In genomic region chr12:72365231-72366103, GRCm38 (mm10) we compare ENCODE assay signal across 16 mouse cellular contexts. TPM values are rescaled to one million over a fixed set of nuclear protein-coding genes. Genes with fewer than 3 reads are reported as not detected.
DNase-seq lines count a peak whose midpoint lies in the region; ATAC-seq lines count a peak whose summit lies in the region.
"Had no signal": no experiment of that assay in that cellular context is flagged by ENCODE, and none has a peak within 500 bp of the region (broad histone marks: within the 10 kb centered on the region; RNA-seq: fewer than 3 reads in every experiment).

No protein-coding gene starts in this region.

- no peak overlapping the region for H3K4me3 ChIP-seq in forebrain, embryonic 12.5 days (replicated peaks)
- H3K4me3 ChIP-seq in hindbrain, embryonic 15.5 days: no peak overlapping the region
- H3K4me3 ChIP-seq: layer of hippocampus, adult 2 months had no signal

- H3K27me3 ChIP-seq in forebrain, embryonic 12.5 days: no peaks in the 10 kb centered on the region
- no peaks in the 10 kb centered on the region for H3K27me3 ChIP-seq in hindbrain, embryonic 15.5 days

- no peak overlapping the region for H3K9ac ChIP-seq in forebrain, embryonic 12.5 days
- H3K9ac ChIP-seq in hindbrain, embryonic 15.5 days: no peak overlapping the region
- H3K9ac ChIP-seq: liver, postnatal 0 days had no signal

- 42% methylated on average over 12 of the region's 12 CpGs for WGBS in forebrain, embryonic 12.5 days
- WGBS in hindbrain, embryonic 15.5 days: 24% methylated on average over 12 of the region's 12 CpGs

- H3K9me3 ChIP-seq in forebrain, embryonic 12.5 days: no peaks in the 10 kb centered on the region
- no peaks in the 10 kb centered on the region for H3K9me3 ChIP-seq in hindbrain, embryonic 15.5 days

- peak overlapping the region; percentile 57 for H3K27ac ChIP-seq in forebrain, embryonic 12.5 days
- H3K27ac ChIP-seq in hindbrain, embryonic 15.5 days (replicated peaks): peak overlapping the region; percentile 77
- H3K27ac ChIP-seq: layer of hippocampus, adult 2 months had no signal

- peaks cover 21% of the 10 kb centered on the region for H3K4me1 ChIP-seq in forebrain, embryonic 12.5 days
- peaks cover 56% of the 10 kb centered on the region for H3K4me1 ChIP-seq in hindbrain, embryonic 15.5 days (replicated peaks)

- H3K36me3 ChIP-seq in forebrain, embryonic 12.5 days (replicated peaks): no peaks in the 10 kb centered on the region
- no peaks in the 10 kb centered on the region for H3K36me3 ChIP-seq in hindbrain, embryonic 15.5 days

- no peak overlapping the region for H3K4me2 ChIP-seq in forebrain, embryonic 12.5 days
- H3K4me2 ChIP-seq in hindbrain, embryonic 15.5 days: no peak overlapping the region

- DNase-seq in frontal cortex, postnatal 14 days (ENCODE audit: low spot score in 2 of 2): no peak
- peak; percentile 29 for DNase-seq in neural tube, embryonic 10.5 days (ENCODE audit: extremely low spot score, low spot score)
- DNase-seq in gastrocnemius, postnatal 10 days: no peak
- no peak for DNase-seq in left cerebral cortex, adult 8-10 months (ENCODE audit: low spot score in 2 of 2)
- DNase-seq in thymus, postnatal 14 days: no peak
- DNase-seq: cerebellum, postnatal 14 days; heart, postnatal 14 days; kidney, adult 8-10 months; liver, postnatal 0 days had no signal

- ATAC-seq in frontal cortex, adult (ENCODE audit: low TSS enrichment): peak; percentile 53; the same call in 1 of the 2 replicates
- peak; percentile 33; the same call in 1 of the 2 replicates for ATAC-seq in forebrain, embryonic 12.5 days (ENCODE audit: low FRiP score)
- peak; percentile 68 for ATAC-seq in hindbrain, embryonic 15.5 days (ENCODE audit: low FRiP score, low read depth)
- ATAC-seq: activated CD4-positive, CD25-positive, alpha-beta regulatory T cell, adult 4 months; liver, postnatal 0 days had no signal

RNA-seq across cellular contexts. Expression of gene Rtn1, which starts 43.4 kb away (rescaled TPM):
- 588 and 653 TPM in 2 replicates for polyA plus RNA-seq in forebrain, embryonic 12.5 days (2016; fragmentation: Nextera tagmentation; extraction: Ambion mirVana)
- 2,935 and 3,200 TPM in 2 replicates for polyA plus RNA-seq in hindbrain, embryonic 15.5 days (2015; fragmentation: Nextera tagmentation; extraction: Ambion mirVana)
- total RNA-seq in gastrocnemius, postnatal 10 days (2021): 1 to 10 TPM; 6.0 to 7.1 TPM
- total RNA-seq in left cerebral cortex, adult 8-10 months (2022): 1,000 to 10,000 TPM; 1,330 to 1,358 (median 1,352) TPM
- total RNA-seq: MEL had no signal
- polyA plus RNA-seq: C2C12 had no signal

Comparison
In these comparisons a context has a peak if more than half of its experiments do, and no peak if none do; other contexts are left out.
1. RNA of gene Rtn1, which starts 43.4 kb away (total RNA-seq): 1,330 to 1,358 TPM in left cerebral cortex, adult 8-10 months; 6.0 to 7.1 TPM in gastrocnemius, postnatal 10 days; every median in the first group is over 100 times any median in the second.
2. Peak in every context shown above with its lines, with median percentiles within 50 percentile points of each other: ATAC-seq.